Mouse (Mus musculus) kidney, adult 18-20 months (tissue): ENCODE measurements at regions not wholly inside any gene's neighbourhood (a gene's known extent, or its start where the extent isn't known, plus 50 kb on each side); places are given as distances from the start of the nearest gene placed in this dataset.

ENCODE experiments used
- DNase-seq: peaks from one replicate; pipeline ENCODE4 v3.0.0; 2021

- no peak for DNase-seq
Measured at GRCm38 (mm10) chr4:72688842-72689241, 163.6 kb downstream of the Aldoart1 start.

- no peak for DNase-seq
Measured at GRCm38 (mm10) chr4:72674006-72674405, 178.4 kb downstream of the Aldoart1 start.

GRCm38 (mm10) chr4:72671652-72672411, 180.6 kb downstream of the Aldoart1 start:
- no peak for DNase-seq

- no peak for DNase-seq
Measured at GRCm38 (mm10) chr4:72669827-72670494, 182.5 kb downstream of the Aldoart1 start.

GRCm38 (mm10) chr4:72664379-72664778, 188.1 kb downstream of the Aldoart1 start:
- no peak for DNase-seq

- no peak for DNase-seq
Measured at GRCm38 (mm10) chr4:72662477-72662876, 190.0 kb downstream of the Aldoart1 start.

- no peak for DNase-seq
Measured at GRCm38 (mm10) chr4:72656206-72656605, 196.2 kb downstream of the Aldoart1 start.

GRCm38 (mm10) chr4:72647130-72647529, 205.3 kb downstream of the Aldoart1 start:
- DNase-seq: no peak

- no peak for DNase-seq
Measured at GRCm38 (mm10) chr4:72629416-72629815, 223.0 kb downstream of the Aldoart1 start.

GRCm38 (mm10) chr4:72627219-72627930, 225.1 kb downstream of the Aldoart1 start:
- no peak for DNase-seq

GRCm38 (mm10) chr4:72605107-72605506, 247.3 kb downstream of the Aldoart1 start:
- no peak for DNase-seq

- no peak for DNase-seq
Measured at GRCm38 (mm10) chr4:72595494-72595893, 256.9 kb downstream of the Aldoart1 start.

- DNase-seq: no peak
Measured at GRCm38 (mm10) chr4:72592129-72592528, 260.3 kb downstream of the Aldoart1 start.

GRCm38 (mm10) chr4:72574946-72575345, 277.5 kb downstream of the Aldoart1 start:
- no peak for DNase-seq

GRCm38 (mm10) chr4:72571924-72572323, 280.5 kb downstream of the Aldoart1 start:
- DNase-seq: no peak

- DNase-seq: no peak
Measured at GRCm38 (mm10) chr4:72565186-72565585, 287.2 kb downstream of the Aldoart1 start.

GRCm38 (mm10) chr4:72562909-72563676, 289.3 kb downstream of the Aldoart1 start:
- no peak for DNase-seq

GRCm38 (mm10) chr4:72554276-72554675, 298.2 kb downstream of the Aldoart1 start:
- DNase-seq: no peak

GRCm38 (mm10) chr4:72534563-72534962, 317.9 kb downstream of the Aldoart1 start:
- DNase-seq: no peak

GRCm38 (mm10) chr4:72524630-72525029, 323.9 kb upstream of the Tle1 start:
- DNase-seq: no peak

- no peak for DNase-seq
Measured at GRCm38 (mm10) chr4:72524100-72524499, 323.4 kb upstream of the Tle1 start.

GRCm38 (mm10) chr4:72511220-72511619, 310.5 kb upstream of the Tle1 start:
- DNase-seq: no peak

GRCm38 (mm10) chr4:72481748-72482147, 281.0 kb upstream of the Tle1 start:
- DNase-seq: no peak
